Comparison of ENCODE assay signal across 15 mouse cellular contexts in the genomic region with DNA sequence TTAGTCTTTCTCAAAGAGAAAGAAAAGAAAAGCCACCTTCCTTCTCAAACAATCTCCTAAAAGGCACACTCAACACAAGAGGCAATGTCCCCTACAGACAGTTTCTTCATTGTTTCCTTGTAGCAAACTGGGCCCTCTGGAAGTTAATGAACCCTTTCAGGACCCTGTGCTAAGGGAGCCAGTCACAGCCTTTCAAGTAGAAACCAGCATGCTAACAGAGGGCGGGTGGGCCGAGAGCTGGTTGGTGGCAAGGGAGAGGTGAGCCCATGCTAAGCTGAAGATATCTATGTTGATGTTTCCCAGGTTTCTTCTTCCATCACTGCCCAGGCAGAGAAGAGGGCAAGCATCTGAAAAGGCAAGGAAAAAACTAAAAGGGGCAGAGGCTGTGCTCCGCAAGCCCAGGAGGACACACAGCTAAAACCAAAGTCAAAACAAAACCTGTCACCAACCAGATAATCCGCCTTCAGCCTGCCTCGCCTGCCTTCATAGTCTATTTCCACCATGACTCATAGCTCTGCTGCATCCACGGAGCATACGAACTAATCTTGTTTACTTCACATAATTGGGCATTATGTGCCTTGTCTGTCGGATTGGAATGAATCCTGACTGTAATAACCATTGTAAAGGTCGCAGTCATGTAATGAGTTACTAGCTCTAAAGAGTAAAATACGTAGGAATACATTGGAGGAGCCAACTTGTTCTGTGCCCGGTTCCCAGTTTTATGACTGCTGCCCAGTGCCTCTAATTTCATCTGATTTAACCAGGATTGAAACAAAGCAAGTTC. TPM values are rescaled to one million over a fixed set of nuclear protein-coding genes. Genes with fewer than 3 reads are reported as not detected.
DNase-seq lines count a peak whose midpoint lies in the region; ATAC-seq and TF ChIP-seq lines count a peak whose summit lies in the region.
"Had no signal": no experiment of that assay in that cellular context is flagged by ENCODE, and none has a peak within 500 bp of the region (broad histone marks: within the 10 kb centered on the region; RNA-seq: fewer than 3 reads in every experiment).

No protein-coding gene starts in this region.

- no peak overlapping the region for H3K9ac ChIP-seq in kidney, embryonic 14.5 days (ENCODE audit: low read depth, low read length)
- H3K9ac ChIP-seq in intestine, embryonic 15.5 days, result no peak overlapping the region
- H3K9ac ChIP-seq: heart, embryonic 12.5 days; liver, embryonic 13.5 days had no signal

- peaks cover 4% of the 10 kb centered on the region; the same call in 1 of the 2 replicates for H3K4me1 ChIP-seq in kidney, embryonic 14.5 days (ENCODE audit: control insufficient read depth, insufficient read depth, low read length)
- no peaks in the 10 kb centered on the region for H3K4me1 ChIP-seq in intestine, embryonic 15.5 days (replicated peaks)
- peaks cover 4% of the 10 kb centered on the region for H3K4me1 ChIP-seq in olfactory bulb, adult 2 months (ENCODE audit: control insufficient read depth, insufficient read depth, low read length)
- H3K4me1 ChIP-seq: liver, embryonic 13.5 days had no signal

- WGBS in kidney, embryonic 14.5 days, result 62% methylated on average over 11 of the region's 11 CpGs
- WGBS in intestine, embryonic 15.5 days, result 55% methylated on average over 11 of the region's 11 CpGs
- 24% methylated on average over 11 of the region's 11 CpGs for WGBS in olfactory bulb, adult 2 months

- TF ChIP-seq POLR2A in olfactory bulb, adult 2 months (IDR thresholded peaks at IDR 0.05; ENCODE audit: insufficient read depth, low read depth, low read length), result no peak

- DNase-seq in kidney, adult 11 months, result no peak
- DNase-seq in retina, postnatal 1 day, result peak; percentile 30
- no peak for DNase-seq in retina, embryonic 14.5 days (ENCODE audit: low spot score)
- no peak for DNase-seq in right cerebral cortex, adult 2 months (ENCODE audit: low spot score in 2 of 2)
- DNase-seq: cerebellum, adult 8-10 months; gastrocnemius, adult 2 months; heart, postnatal 4 days; liver, embryonic 13.5 days had no signal

- no peaks in the 10 kb centered on the region for H3K36me3 ChIP-seq in kidney, embryonic 14.5 days (ENCODE audit: control insufficient read depth, insufficient read depth, low read length)
- no peaks in the 10 kb centered on the region for H3K36me3 ChIP-seq in intestine, embryonic 15.5 days
- H3K36me3 ChIP-seq: heart, embryonic 12.5 days; liver, embryonic 13.5 days had no signal

- H3K9me3 ChIP-seq in kidney, embryonic 14.5 days (ENCODE audit: control insufficient read depth, low read length), result no peaks in the 10 kb centered on the region
- H3K9me3 ChIP-seq in intestine, embryonic 15.5 days, result no peaks in the 10 kb centered on the region
- H3K9me3 ChIP-seq: heart, embryonic 12.5 days; liver, embryonic 13.5 days had no signal

- peak; percentile 54 for ATAC-seq in kidney, embryonic 14.5 days (ENCODE audit: low FRiP score, low TSS enrichment)
- peak; percentile 39 for ATAC-seq in intestine, embryonic 15.5 days
- ATAC-seq in CD4-positive, CD25-positive, alpha-beta regulatory T cell, adult 4 months, result no peak
- ATAC-seq: lung, postnatal 0 days had no signal

- H3K27ac ChIP-seq in kidney, embryonic 14.5 days (ENCODE audit: low read depth, low read length), result 0 out of 2 replicates have a peak overlapping the region, but pooled peaks have one; percentile 38
- no peak overlapping the region for H3K27ac ChIP-seq in intestine, embryonic 15.5 days
- H3K27ac ChIP-seq in olfactory bulb, adult 2 months (ENCODE audit: insufficient read depth, low read depth, low read length), result peak overlapping the region; percentile 72
- H3K27ac ChIP-seq: gastrocnemius, adult 2 months; liver, embryonic 13.5 days had no signal

- H3K4me3 ChIP-seq in kidney, embryonic 14.5 days (ENCODE audit: low read length), result no peak overlapping the region
- H3K4me3 ChIP-seq in intestine, embryonic 15.5 days (replicated peaks), result no peak overlapping the region
- H3K4me3 ChIP-seq in olfactory bulb, adult 2 months (ENCODE audit: insufficient read depth, low read depth, low read length), result no peak overlapping the region
- H3K4me3 ChIP-seq: gastrocnemius, adult 2 months; heart, embryonic 12.5 days; liver, embryonic 13.5 days; megakaryocyte, embryonic 14.5 days had no signal

- H3K27me3 ChIP-seq in kidney, embryonic 14.5 days (ENCODE audit: control insufficient read depth, insufficient read depth, low read length), result no peaks in the 10 kb centered on the region
- no peaks in the 10 kb centered on the region for H3K27me3 ChIP-seq in intestine, embryonic 15.5 days (replicated peaks)
- H3K27me3 ChIP-seq: heart, embryonic 12.5 days; liver, embryonic 13.5 days had no signal

- H3K4me2 ChIP-seq in kidney, embryonic 14.5 days (replicated peaks; ENCODE audit: low read depth, low read length), result no peak overlapping the region
- no peak overlapping the region for H3K4me2 ChIP-seq in intestine, embryonic 15.5 days (replicated peaks)
- H3K4me2 ChIP-seq: heart, embryonic 12.5 days; liver, embryonic 13.5 days had no signal

- no peak for TF ChIP-seq CTCF in olfactory bulb, adult 2 months (IDR thresholded peaks at IDR 0.05; ENCODE audit: insufficient read depth, low read depth, low read length)

RNA-seq across cellular contexts. Expression of gene Slc26a4, which starts 25.5 kb away (rescaled TPM):
- 0.22 TPM in 1 of 2 replicates, not detected in the other for polyA plus RNA-seq in kidney, embryonic 14.5 days (2014; fragmentation: Nextera tagmentation; extraction: Ambion mirVana)
- 0.16 and 0.24 TPM in 2 replicates for polyA plus RNA-seq in intestine, embryonic 15.5 days (2015; fragmentation: Nextera tagmentation; extraction: Ambion mirVana)
- polyA plus RNA-seq in olfactory bulb, adult 2 months (2012; ENCODE audit: insufficient read depth, insufficient read length, low replicate concordance, missing spikeins), result not detected in 2 replicates
- polyA plus RNA-seq in CD4-positive, CD25-positive, alpha-beta regulatory T cell, adult 4 months (2017; shearing (Covaris generic)), result not detected
- polyA plus RNA-seq: liver, embryonic 13.5 days; lung, postnatal 0 days had no signal

RNA-seq across cellular contexts. Expression of gene Cbll1, which starts 34.8 kb away (rescaled TPM):
- 15.4 and 26.1 TPM in 2 replicates for polyA plus RNA-seq in kidney, embryonic 14.5 days (2014; fragmentation: Nextera tagmentation; extraction: Ambion mirVana)
- polyA plus RNA-seq in intestine, embryonic 15.5 days (2015; fragmentation: Nextera tagmentation; extraction: Ambion mirVana), result 13.9 TPM in 2 replicates
- polyA plus RNA-seq in olfactory bulb, adult 2 months (2012; ENCODE audit: insufficient read depth, insufficient read length, low replicate concordance, missing spikeins), result not detected in 2 replicates
- 10 to 100 TPM; 26.2 to 32.6 TPM for polyA plus RNA-seq in CD4-positive, CD25-positive, alpha-beta regulatory T cell, adult 4 months (2017; shearing (Covaris generic))

Comparison
In these comparisons a context has a peak if more than half of its experiments do, and no peak if none do; other contexts are left out.
1. RNA of gene Cbll1, which starts 34.8 kb away (polyA plus RNA-seq): 26.2 to 32.6 TPM in CD4-positive, CD25-positive, alpha-beta regulatory T cell, adult 4 months, 15.4 to 26.1 TPM in kidney, embryonic 14.5 days and 13.9 TPM in intestine, embryonic 15.5 days; not detected in olfactory bulb, adult 2 months; every median in the first group is over 10 times any median in the second.